Mouse (Mus musculus) liver, adult 2 months (tissue): ENCODE results near the gene Tmem9b.

ENCODE experiments used
- CTCF ChIP-seq: fragments of 200-500 bp; IDR thresholded peaks from 2 replicates; pipeline ENCODE4 v1.5.1; 2011; ENCODE audit warnings: low read depth, low read length, control low read depth
- POLR2A ChIP-seq: fragments of 200-500 bp; IDR thresholded peaks from 2 replicates; pipeline ENCODE4 v1.6.1; 2011; ENCODE audit warnings: low read length, control low read depth; ENCODE audit not compliant: insufficient read depth; ENCODE audit errors: extremely low read depth

- TF ChIP-seq POLR2A: no peak
- TF ChIP-seq CTCF: no peak
Observed at GRCm38 (mm10) chr7:109702721-109703120, 50.0 kb downstream of the Tmem9b start.
